Mouse (Mus musculus): ENCODE measurements around the gene Dnph1. TPM values are rescaled to one million over a fixed set of nuclear protein-coding genes. Genes with fewer than 3 reads are reported as not detected.

Gene Dnph1
- polyA plus RNA-seq, 1 experiment from 2014 or later = 11.1 TPM

GRCm38 (mm10) chr17:46545813-46546564 is 49.5 kb downstream of the Dnph1 start, which contains the start of gene Cul9:
Gene Cul9, minus strand, starts transcription at chr17:46546388.
- peak; percentile 93 for ATAC-seq
- no peaks in the 10 kb centered on the region for H3K9me3 ChIP-seq (replicated peaks; ENCODE audit: control insufficient read depth, low read length, poor library complexity, severe bottlenecking)
- under 1% methylated on average over 38 of the region's 49 CpGs for WGBS
- H3K27ac ChIP-seq (ENCODE audit: low read length) = peak within 1 kb of the TSS; percentile 80
- H3K4me2 ChIP-seq (ENCODE audit: low read length) = peak within 1 kb of the TSS; percentile 75
- H3K27me3 ChIP-seq (ENCODE audit: control insufficient read depth, insufficient read depth, low read depth, low read length) = no peaks in the 10 kb centered on the region
- peak within 1 kb of the TSS; percentile 89 for H3K4me3 ChIP-seq (ENCODE audit: low read depth, low read length)
- peaks cover 30% of the 10 kb centered on the region for H3K36me3 ChIP-seq (ENCODE audit: control insufficient read depth, insufficient read depth, low read length)
- peaks cover 12% of the 10 kb centered on the region for H3K4me1 ChIP-seq (ENCODE audit: control insufficient read depth, insufficient read depth, low read length)
- H3K9ac ChIP-seq (ENCODE audit: low read depth, low read length) = peak within 1 kb of the TSS; percentile 95

- H3K4me2 ChIP-seq (ENCODE audit: low read length) = peak overlapping the region; percentile 75
- no peaks in the 10 kb centered on the region for H3K9me3 ChIP-seq (replicated peaks; ENCODE audit: control insufficient read depth, low read length, poor library complexity, severe bottlenecking)
- H3K9ac ChIP-seq (ENCODE audit: low read depth, low read length) = peak overlapping the region; percentile 95
- WGBS = 11% methylated on average over 7 of the region's 7 CpGs
- H3K36me3 ChIP-seq (ENCODE audit: control insufficient read depth, insufficient read depth, low read length) = peaks cover 31% of the 10 kb centered on the region
- H3K27ac ChIP-seq (ENCODE audit: low read length) = peak overlapping the region; percentile 52; the same call in 1 of the 2 replicates
- no peaks in the 10 kb centered on the region for H3K27me3 ChIP-seq (ENCODE audit: control insufficient read depth, insufficient read depth, low read depth, low read length)
- ATAC-seq = peak; percentile 16
- H3K4me1 ChIP-seq (ENCODE audit: control insufficient read depth, insufficient read depth, low read length) = peaks cover 12% of the 10 kb centered on the region
- peak overlapping the region; percentile 89 for H3K4me3 ChIP-seq (ENCODE audit: low read depth, low read length)
Measured at GRCm38 (mm10) chr17:46546591-46546990, 50.1 kb downstream of the Dnph1 start.

GRCm38 (mm10) chr17:46546995-46547394 is 50.5 kb downstream of the Dnph1 start:
- H3K9me3 ChIP-seq (replicated peaks; ENCODE audit: control insufficient read depth, low read length, poor library complexity, severe bottlenecking) = no peaks in the 10 kb centered on the region
- peak overlapping the region; percentile 75 for H3K4me2 ChIP-seq (ENCODE audit: low read length)
- H3K27me3 ChIP-seq (ENCODE audit: control insufficient read depth, insufficient read depth, low read depth, low read length) = no peaks in the 10 kb centered on the region
- no peak for ATAC-seq
- no peak overlapping the region for H3K27ac ChIP-seq (ENCODE audit: low read length)
- no peak overlapping the region for H3K9ac ChIP-seq (ENCODE audit: low read depth, low read length)
- H3K4me1 ChIP-seq (ENCODE audit: control insufficient read depth, insufficient read depth, low read length) = peaks cover 14% of the 10 kb centered on the region
- peaks cover 29% of the 10 kb centered on the region for H3K36me3 ChIP-seq (ENCODE audit: control insufficient read depth, insufficient read depth, low read length)
- no peak overlapping the region for H3K4me3 ChIP-seq (ENCODE audit: low read depth, low read length)
- WGBS = 8% methylated on average over 8 of the region's 8 CpGs

GRCm38 (mm10) chr17:46547923-46548322 is 51.4 kb downstream of the Dnph1 start:
- H3K4me2 ChIP-seq (ENCODE audit: low read length) = no peak overlapping the region
- peaks cover 29% of the 10 kb centered on the region for H3K36me3 ChIP-seq (ENCODE audit: control insufficient read depth, insufficient read depth, low read length)
- H3K27me3 ChIP-seq (ENCODE audit: control insufficient read depth, insufficient read depth, low read depth, low read length) = no peaks in the 10 kb centered on the region
- no peak for ATAC-seq
- no peak overlapping the region for H3K9ac ChIP-seq (ENCODE audit: low read depth, low read length)
- peaks cover 23% of the 10 kb centered on the region for H3K4me1 ChIP-seq (ENCODE audit: control insufficient read depth, insufficient read depth, low read length)
- no peak overlapping the region for H3K4me3 ChIP-seq (ENCODE audit: low read depth, low read length)
- H3K9me3 ChIP-seq (replicated peaks; ENCODE audit: control insufficient read depth, low read length, poor library complexity, severe bottlenecking) = no peaks in the 10 kb centered on the region
- WGBS = 19% methylated on average over 3 of the region's 3 CpGs
- no peak overlapping the region for H3K27ac ChIP-seq (ENCODE audit: low read length)

- no peaks in the 10 kb centered on the region for H3K9me3 ChIP-seq (replicated peaks; ENCODE audit: control insufficient read depth, low read length, poor library complexity, severe bottlenecking)
- no peak overlapping the region for H3K27ac ChIP-seq (ENCODE audit: low read length)
- whole genome bisulfite sequencing = 52% methylated on average over 10 of the region's 11 CpGs
- no peaks in the 10 kb centered on the region for H3K27me3 ChIP-seq (ENCODE audit: control insufficient read depth, insufficient read depth, low read depth, low read length)
- H3K4me2 ChIP-seq (ENCODE audit: low read length) = no peak overlapping the region
- no peak overlapping the region for H3K4me3 ChIP-seq (ENCODE audit: low read depth, low read length)
- H3K9ac ChIP-seq (ENCODE audit: low read depth, low read length) = no peak overlapping the region
- H3K4me1 ChIP-seq (ENCODE audit: control insufficient read depth, insufficient read depth, low read length) = peaks cover 31% of the 10 kb centered on the region
- H3K36me3 ChIP-seq (ENCODE audit: control insufficient read depth, insufficient read depth, low read length) = peaks cover 25% of the 10 kb centered on the region
- no peak for ATAC-seq
Measured at GRCm38 (mm10) chr17:46548741-46549140, 52.2 kb downstream of the Dnph1 start.

- ATAC-seq = no peak
- H3K27me3 ChIP-seq (ENCODE audit: control insufficient read depth, insufficient read depth, low read depth, low read length) = no peaks in the 10 kb centered on the region
- WGBS = 19% methylated on average over 8 of the region's 8 CpGs
- peaks cover 36% of the 10 kb centered on the region for H3K4me1 ChIP-seq (ENCODE audit: control insufficient read depth, insufficient read depth, low read length)
- H3K4me3 ChIP-seq (ENCODE audit: low read depth, low read length) = no peak overlapping the region
- peaks cover 25% of the 10 kb centered on the region for H3K36me3 ChIP-seq (ENCODE audit: control insufficient read depth, insufficient read depth, low read length)
- H3K27ac ChIP-seq (ENCODE audit: low read length) = no peak overlapping the region
- no peaks in the 10 kb centered on the region for H3K9me3 ChIP-seq (replicated peaks; ENCODE audit: control insufficient read depth, low read length, poor library complexity, severe bottlenecking)
- no peak overlapping the region for H3K4me2 ChIP-seq (ENCODE audit: low read length)
- H3K9ac ChIP-seq (ENCODE audit: low read depth, low read length) = no peak overlapping the region
Measured at GRCm38 (mm10) chr17:46549193-46549592, 52.7 kb downstream of the Dnph1 start.

Other genes starting within 250 kb of the Dnph1 start
- 71.3 and 80.7 TPM in 2 replicates for gene Polr1c, start 248.7 kb upstream of the Dnph1 start, polyA plus RNA-seq (2015; fragmentation: Nextera tagmentation; extraction: Ambion mirVana)
- gene Yipf3, start 248.6 kb upstream of the Dnph1 start, polyA plus RNA-seq (2015; fragmentation: Nextera tagmentation; extraction: Ambion mirVana) = 79.4 and 87.2 TPM in 2 replicates
- 16.6 and 18.3 TPM in 2 replicates for gene Lrrc73, start 243.2 kb upstream of the Dnph1 start, polyA plus RNA-seq (2015; fragmentation: Nextera tagmentation; extraction: Ambion mirVana)
- gene Tjap1, start 213.7 kb upstream of the Dnph1 start, polyA plus RNA-seq (2015; fragmentation: Nextera tagmentation; extraction: Ambion mirVana) = 28.4 and 28.6 TPM in 2 replicates
- 20.6 and 25.8 TPM in 2 replicates for gene Dlk2, start 199.3 kb upstream of the Dnph1 start, polyA plus RNA-seq (2015; fragmentation: Nextera tagmentation; extraction: Ambion mirVana)
- 9.3 and 10.3 TPM in 2 replicates for gene Abcc10, start 168.4 kb upstream of the Dnph1 start, polyA plus RNA-seq (2015; fragmentation: Nextera tagmentation; extraction: Ambion mirVana)
- 15.2 and 17.5 TPM in 2 replicates for gene Zfp318, start 113.0 kb upstream of the Dnph1 start, polyA plus RNA-seq (2015; fragmentation: Nextera tagmentation; extraction: Ambion mirVana)
- gene Crip3, start 67.8 kb upstream of the Dnph1 start, polyA plus RNA-seq (2015; fragmentation: Nextera tagmentation; extraction: Ambion mirVana) = 3.0 and 3.6 TPM in 2 replicates
- gene Slc22a7, start 58.3 kb upstream of the Dnph1 start, polyA plus RNA-seq (2015; fragmentation: Nextera tagmentation; extraction: Ambion mirVana) = not detected in 2 replicates
- gene Ttbk1, start 9.0 kb upstream of the Dnph1 start, polyA plus RNA-seq (2015; fragmentation: Nextera tagmentation; extraction: Ambion mirVana) = 4.7 and 5.5 TPM in 2 replicates
- gene Cul9, start 49.7 kb downstream of the Dnph1 start, polyA plus RNA-seq (2015; fragmentation: Nextera tagmentation; extraction: Ambion mirVana) = 26.8 and 28.0 TPM in 2 replicates
- gene Srf, start 59.5 kb downstream of the Dnph1 start, polyA plus RNA-seq (2015; fragmentation: Nextera tagmentation; extraction: Ambion mirVana) = 3.0 and 3.2 TPM in 2 replicates
- 26.9 and 28.8 TPM in 2 replicates for gene Ptk7, start 132.8 kb downstream of the Dnph1 start, polyA plus RNA-seq (2015; fragmentation: Nextera tagmentation; extraction: Ambion mirVana)
- gene Klc4, start 149.3 kb downstream of the Dnph1 start, polyA plus RNA-seq (2015; fragmentation: Nextera tagmentation; extraction: Ambion mirVana) = 32.4 and 39.7 TPM in 2 replicates
- gene Mrpl2, start 149.5 kb downstream of the Dnph1 start, polyA plus RNA-seq (2015; fragmentation: Nextera tagmentation; extraction: Ambion mirVana) = 58.9 and 60.8 TPM in 2 replicates
- gene Cul7, start 153.6 kb downstream of the Dnph1 start, polyA plus RNA-seq (2015; fragmentation: Nextera tagmentation; extraction: Ambion mirVana) = 41.9 and 47.6 TPM in 2 replicates
- 51.8 and 52.4 TPM in 2 replicates for gene Rrp36, start 177.6 kb downstream of the Dnph1 start, polyA plus RNA-seq (2015; fragmentation: Nextera tagmentation; extraction: Ambion mirVana)
- 285 and 318 TPM in 2 replicates for gene Mea1, start 182.1 kb downstream of the Dnph1 start, polyA plus RNA-seq (2015; fragmentation: Nextera tagmentation; extraction: Ambion mirVana)
- gene Klhdc3, start 184.2 kb downstream of the Dnph1 start, polyA plus RNA-seq (2015; fragmentation: Nextera tagmentation; extraction: Ambion mirVana) = 173 TPM in 2 replicates
- gene Ppp2r5d, start 208.4 kb downstream of the Dnph1 start, polyA plus RNA-seq (2015; fragmentation: Nextera tagmentation; extraction: Ambion mirVana) = 94.8 and 102 TPM in 2 replicates
- gene Pex6, start 214.8 kb downstream of the Dnph1 start, polyA plus RNA-seq (2015; fragmentation: Nextera tagmentation; extraction: Ambion mirVana) = 22.6 and 22.7 TPM in 2 replicates
- 0.68 and 0.83 TPM in 2 replicates for gene Gnmt, start 232.5 kb downstream of the Dnph1 start, polyA plus RNA-seq (2015; fragmentation: Nextera tagmentation; extraction: Ambion mirVana)

Measured in midbrain, embryonic 16.5 days (tissue).